Mouse (Mus musculus): Measurements from ENCODE around the gene Bola3. TPM values are rescaled to one million over a fixed set of nuclear protein-coding genes. Genes with fewer than 3 reads are reported as not detected.
A peak's percentile ranks its signal among the peaks of the same experiment; 100 is the strongest.

Bola3 gene
- polyA plus RNA-seq, 1 experiment from 2014 or later = 286 TPM

DNA sequence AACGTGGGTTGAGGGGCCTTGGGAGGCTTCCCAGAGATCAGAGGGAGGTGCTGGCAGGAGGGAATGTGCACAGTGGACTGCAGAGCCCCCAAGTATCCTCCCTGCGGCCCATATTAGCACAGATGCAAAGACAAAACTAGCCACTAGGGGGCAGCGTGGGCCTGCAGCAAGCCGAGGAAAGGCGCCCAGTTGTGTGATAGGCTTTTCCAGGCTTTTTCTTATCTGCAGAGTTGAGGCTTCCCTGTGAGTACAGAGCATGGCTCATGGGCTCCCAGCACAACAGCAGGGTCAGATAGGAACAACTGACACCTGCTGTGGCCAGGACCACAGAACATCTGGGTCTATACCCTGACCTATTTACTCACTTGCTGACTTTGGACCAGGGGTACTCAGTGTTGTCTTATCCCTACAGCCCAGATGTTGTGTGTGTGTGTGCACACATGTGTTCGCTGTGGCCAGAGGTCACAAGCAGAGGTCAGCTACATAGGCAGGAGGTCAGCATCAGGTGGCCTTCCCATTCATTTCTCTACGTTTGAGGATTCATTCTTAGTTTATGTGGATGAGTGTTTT, 7.7 kb downstream of the Bola3 start:
- peak; percentile 90 for DNase-seq
- Histone ChIP-seq H3K27ac (ENCODE audit: low read depth) (no peak overlapping the region), H3K9me3 (ENCODE audit: low read length) (no peaks in the 10 kb centered on the region), H3K36me3 (replicated peaks; ENCODE audit: insufficient read depth, low read length) (peaks cover 60% of the 10 kb centered on the region), H3K27me3 (ENCODE audit: insufficient read depth, low read length) (no peaks in the 10 kb centered on the region), H3K4me1 (ENCODE audit: insufficient read depth) (peaks cover 3% of the 10 kb centered on the region), H3K9ac (replicated peaks) (no peak overlapping the region), H3K4me3 (ENCODE audit: low read depth, low read length) (no peak overlapping the region), H3K4me2 (ENCODE audit: low read depth, low read length) (no peak overlapping the region)
- peak; percentile 18 for ATAC-seq
- TF ChIP-seq EP300 (IDR thresholded peaks at IDR 0.05; ENCODE audit: low read depth) (no peak), CTCF (IDR thresholded peaks at IDR 0.05; ENCODE audit: low read depth) (peak; percentile 98)
- 20% methylated on average over 7 of the region's 7 CpGs for WGBS (ENCODE audit: insufficient replicate concordance)

DNA sequence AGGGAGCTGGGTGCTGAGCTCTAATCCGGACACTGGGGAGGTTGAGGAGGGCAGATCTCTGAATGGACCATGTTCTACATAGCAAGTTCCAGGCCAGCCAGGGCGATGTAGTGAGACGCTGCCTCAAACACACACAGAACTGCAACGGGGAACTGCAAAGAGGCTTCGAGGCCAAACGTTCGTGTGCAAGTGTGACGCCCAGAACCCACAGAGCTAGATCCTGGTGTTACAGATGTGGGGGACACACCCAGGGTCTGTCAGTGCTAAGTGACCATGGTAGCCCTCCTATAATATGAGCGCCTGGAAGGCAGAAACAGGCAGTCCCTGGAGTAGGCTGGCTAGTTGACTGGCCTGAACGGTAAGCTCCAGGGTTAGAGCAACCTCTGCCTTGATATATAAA, 8.5 kb downstream of the Bola3 start:
- no peak overlapping the region for H3K27ac ChIP-seq (ENCODE audit: low read depth)
- DNase-seq = no peak

GRCm38 (mm10) chr6:83361523-83362248, 12.7 kb downstream of the Bola3 start:
- Histone ChIP-seq H3K4me1 (ENCODE audit: insufficient read depth) (peaks cover 2% of the 10 kb centered on the region; the same call in 1 of the 2 replicates), H3K9me3 (ENCODE audit: low read length) (no peaks in the 10 kb centered on the region), H3K36me3 (replicated peaks; ENCODE audit: insufficient read depth, low read length) (peaks cover 40% of the 10 kb centered on the region), H3K9ac (replicated peaks) (no peak overlapping the region), H3K4me2 (ENCODE audit: low read depth, low read length) (no peak overlapping the region), H3K27me3 (ENCODE audit: insufficient read depth, low read length) (no peaks in the 10 kb centered on the region), H3K27ac (ENCODE audit: low read depth) (no peak overlapping the region), H3K4me3 (ENCODE audit: low read depth, low read length) (no peak overlapping the region)
- ATAC-seq (0 out of 2 replicates have a peak, but pooled peaks have one; percentile 37), DNase-seq (no peak)
- TF ChIP-seq CTCF (IDR thresholded peaks at IDR 0.05; ENCODE audit: low read depth) = no peak
- TF ChIP-seq EP300 (IDR thresholded peaks at IDR 0.05; ENCODE audit: low read depth) = 0 out of 2 replicates have a peak, but pooled peaks have one; percentile 17
- WGBS (ENCODE audit: insufficient replicate concordance) = 63% methylated on average over 11 of the region's 11 CpGs

More for the DNA sequence above, 8.5 kb downstream of the Bola3 start:
- Histone ChIP-seq H3K4me3 (ENCODE audit: low read depth, low read length) (no peak overlapping the region), H3K4me1 (ENCODE audit: insufficient read depth) (peaks cover 3% of the 10 kb centered on the region), H3K9me3 (ENCODE audit: low read length) (no peaks in the 10 kb centered on the region), H3K36me3 (replicated peaks; ENCODE audit: insufficient read depth, low read length) (peaks cover 57% of the 10 kb centered on the region), H3K4me2 (ENCODE audit: low read depth, low read length) (no peak overlapping the region), H3K27me3 (ENCODE audit: insufficient read depth, low read length) (no peaks in the 10 kb centered on the region), H3K9ac (replicated peaks) (no peak overlapping the region)
- TF ChIP-seq CTCF (IDR thresholded peaks at IDR 0.05; ENCODE audit: low read depth) (no peak), EP300 (IDR thresholded peaks at IDR 0.05; ENCODE audit: low read depth) (no peak)
- no peak for ATAC-seq
- 87% methylated on average over 10 of the region's 10 CpGs for WGBS (ENCODE audit: insufficient replicate concordance)

- H3K4me2 ChIP-seq (ENCODE audit: low read depth, low read length) = no peak overlapping the region
- H3K27ac ChIP-seq (ENCODE audit: low read depth) = no peak overlapping the region
- H3K4me1 ChIP-seq (ENCODE audit: insufficient read depth) = no peaks in the 10 kb centered on the region
- no peak for DNase-seq
- peaks cover 42% of the 10 kb centered on the region for H3K36me3 ChIP-seq (replicated peaks; ENCODE audit: insufficient read depth, low read length)
- H3K9me3 ChIP-seq (ENCODE audit: low read length) = no peaks in the 10 kb centered on the region
- H3K9ac ChIP-seq (replicated peaks) = no peak overlapping the region
- no peak overlapping the region for H3K4me3 ChIP-seq (ENCODE audit: low read depth, low read length)
- H3K27me3 ChIP-seq (ENCODE audit: insufficient read depth, low read length) = no peaks in the 10 kb centered on the region
- ATAC-seq = no peak
- 88% methylated on average over 12 of the region's 12 CpGs for WGBS (ENCODE audit: insufficient replicate concordance)
- TF ChIP-seq CTCF (IDR thresholded peaks at IDR 0.05; ENCODE audit: low read depth) = no peak
- no peak for TF ChIP-seq EP300 (IDR thresholded peaks at IDR 0.05; ENCODE audit: low read depth)
Observed at GRCm38 (mm10) chr6:83363075-83363474, 14.1 kb downstream of the Bola3 start.

DNA sequence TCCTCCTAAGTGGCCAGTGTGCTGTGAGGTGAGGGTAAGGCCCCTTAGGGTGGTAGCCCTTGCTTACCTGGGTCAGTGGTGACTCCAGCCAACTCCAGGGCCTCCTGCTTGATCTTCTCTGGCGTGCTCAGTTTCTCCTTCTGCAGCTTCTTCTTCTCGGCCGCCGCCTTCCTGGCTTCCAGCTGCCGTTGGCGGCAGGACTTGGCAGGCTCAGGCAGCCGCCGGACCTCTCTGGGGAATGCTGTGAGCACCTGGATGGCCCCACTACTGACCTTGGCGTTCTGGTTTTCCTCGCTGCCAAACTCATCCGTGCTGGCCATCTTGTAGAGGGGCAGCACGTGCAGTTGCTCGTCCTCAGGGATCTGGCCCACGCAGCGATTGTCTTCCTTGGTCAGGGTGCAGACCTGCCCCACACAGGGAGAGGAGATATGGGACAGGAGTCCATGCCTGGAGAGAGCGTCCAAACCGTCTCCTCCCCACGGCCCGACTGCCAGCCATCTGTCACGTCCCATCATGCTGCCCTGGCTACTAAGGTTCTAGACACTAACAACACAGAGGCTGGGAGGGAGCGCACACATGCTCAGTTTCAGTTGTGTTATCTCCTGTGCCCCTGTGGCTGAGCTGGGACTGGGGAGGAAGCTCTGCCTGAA, 21.5 kb downstream of the Bola3 start:
- TF ChIP-seq EP300 (IDR thresholded peaks at IDR 0.05; ENCODE audit: low read depth) (no peak), CTCF (IDR thresholded peaks at IDR 0.05; ENCODE audit: low read depth) (no peak)
- Histone ChIP-seq H3K27me3 (ENCODE audit: insufficient read depth, low read length) (no peaks in the 10 kb centered on the region), H3K36me3 (replicated peaks; ENCODE audit: insufficient read depth, low read length) (peaks cover 86% of the 10 kb centered on the region), H3K27ac (ENCODE audit: low read depth) (no peak overlapping the region), H3K9me3 (ENCODE audit: low read length) (no peaks in the 10 kb centered on the region), H3K9ac (replicated peaks) (no peak overlapping the region), H3K4me2 (ENCODE audit: low read depth, low read length) (no peak overlapping the region), H3K4me3 (ENCODE audit: low read depth, low read length) (no peak overlapping the region), H3K4me1 (ENCODE audit: insufficient read depth) (no peaks in the 10 kb centered on the region)
- DNase-seq (no peak), ATAC-seq (no peak)
- WGBS (ENCODE audit: insufficient replicate concordance) = 88% methylated on average over 21 of the region's 21 CpGs

GRCm38 (mm10) chr6:83371350-83371749, 22.4 kb downstream of the Bola3 start:
- 75% methylated on average over 3 of the region's 3 CpGs for WGBS (ENCODE audit: insufficient replicate concordance)
- H3K9me3 ChIP-seq (ENCODE audit: low read length) = no peaks in the 10 kb centered on the region

More at GRCm38 (mm10) chr6:83371350-83371749, 22.4 kb downstream of the Bola3 start:
- DNase-seq = no peak
- Histone ChIP-seq H3K4me3 (ENCODE audit: low read depth, low read length) (no peak overlapping the region), H3K9ac (replicated peaks) (no peak overlapping the region), H3K4me2 (ENCODE audit: low read depth, low read length) (no peak overlapping the region), H3K4me1 (ENCODE audit: insufficient read depth) (no peaks in the 10 kb centered on the region), H3K27ac (ENCODE audit: low read depth) (no peak overlapping the region), H3K36me3 (replicated peaks; ENCODE audit: insufficient read depth, low read length) (peaks cover 91% of the 10 kb centered on the region), H3K27me3 (ENCODE audit: insufficient read depth, low read length) (no peaks in the 10 kb centered on the region)
- no peak for ATAC-seq
- no peak for TF ChIP-seq CTCF (IDR thresholded peaks at IDR 0.05; ENCODE audit: low read depth)
- TF ChIP-seq EP300 (IDR thresholded peaks at IDR 0.05; ENCODE audit: low read depth) = no peak

Measured in liver, postnatal 0 days (tissue).